Mouse (Mus musculus): ENCODE data around the gene Ermap. TPM values are rescaled to one million over a fixed set of nuclear protein-coding genes. Genes with fewer than 3 reads are reported as not detected.
A peak's percentile ranks its signal among the peaks of the same experiment; 100 is the strongest.

Ermap gene
- polyA plus RNA-seq, 1 experiment from 2014 or later = 9.7 TPM

DNA sequence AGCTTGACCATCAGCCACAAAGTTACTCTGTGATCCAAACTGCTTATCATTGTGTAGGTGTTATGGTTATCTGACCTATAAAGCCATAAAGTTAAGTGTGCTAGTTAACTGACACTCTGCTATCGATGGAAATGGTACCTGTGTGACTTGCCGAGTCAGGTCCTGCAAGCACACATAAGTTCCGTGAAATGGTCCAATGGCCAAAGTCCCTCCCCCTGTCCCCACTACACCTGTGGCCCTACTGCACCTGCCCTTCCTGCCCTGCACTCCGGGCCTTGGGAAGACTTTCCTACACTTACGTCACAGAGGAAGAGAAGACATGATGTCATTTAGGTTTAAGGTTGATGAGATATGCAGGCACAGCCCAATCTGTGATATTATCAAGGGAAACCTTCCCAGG is 42.5 kb downstream of the Ermap start:
- Histone ChIP-seq H3K4me3 (no peak overlapping the region), H3K36me3 (no peaks in the 10 kb centered on the region), H3K27ac (replicated peaks) (no peak overlapping the region), H3K27me3 (ENCODE audit: low read depth, poor library complexity, severe bottlenecking) (peaks cover 11% of the 10 kb centered on the region; the same call in 1 of the 2 replicates), H3K4me1 (peaks cover 11% of the 10 kb centered on the region), H3K9me3 (replicated peaks) (no peaks in the 10 kb centered on the region)
- WGBS = 96% methylated on average over 5 of the region's 5 CpGs
- no peak for DNase-seq (ENCODE audit: low spot score)

- Histone ChIP-seq H3K36me3 (no peaks in the 10 kb centered on the region), H3K27ac (replicated peaks) (no peak overlapping the region), H3K9me3 (replicated peaks) (no peaks in the 10 kb centered on the region), H3K27me3 (ENCODE audit: low read depth, poor library complexity, severe bottlenecking) (peaks cover 11% of the 10 kb centered on the region; the same call in 1 of the 2 replicates), H3K4me1 (peaks cover 14% of the 10 kb centered on the region), H3K4me3 (no peak overlapping the region)
- DNase-seq (ENCODE audit: low spot score) = no peak
- 92% methylated on average over 7 of the region's 7 CpGs for WGBS
Observed at GRCm38 (mm10) chr4:119146816-119147215, 43.0 kb downstream of the Ermap start.

DNA sequence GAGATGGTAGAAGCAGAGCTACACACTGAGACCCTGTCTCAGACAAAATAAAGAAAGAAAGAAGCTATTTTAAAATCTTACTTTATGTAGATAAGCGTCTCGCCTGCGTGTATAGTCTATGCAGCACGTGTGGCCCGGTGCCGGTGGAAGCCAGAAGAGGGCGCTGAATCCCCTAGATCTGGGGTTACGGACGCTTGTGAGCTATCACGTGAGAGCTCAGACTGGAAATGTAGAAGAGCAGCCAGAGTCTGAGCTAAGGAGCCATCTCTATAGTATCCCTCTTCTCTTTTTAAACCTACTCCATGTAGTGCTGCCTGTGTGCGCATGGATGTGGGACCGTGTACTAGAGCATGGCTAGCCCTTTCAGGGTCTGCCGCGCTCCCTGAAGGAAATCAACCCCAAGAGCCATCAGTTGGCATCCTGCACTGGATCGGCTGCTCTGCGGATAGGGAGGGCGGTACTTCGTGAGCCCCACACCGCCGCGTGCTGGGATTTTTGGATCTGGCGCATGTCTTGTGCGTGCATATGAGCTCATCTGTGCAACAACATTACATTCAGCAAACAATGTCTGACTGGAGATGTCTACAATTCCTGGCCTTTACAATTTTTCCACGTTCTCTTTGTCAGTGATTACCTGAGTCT is 47.5 kb downstream of the Ermap start:
- Histone ChIP-seq H3K9me3 (replicated peaks) (no peaks in the 10 kb centered on the region), H3K27ac (replicated peaks) (peak overlapping the region; percentile 74), H3K36me3 (peaks cover 8% of the 10 kb centered on the region), H3K4me3 (peak overlapping the region; percentile 42), H3K4me1 (peaks cover 30% of the 10 kb centered on the region), H3K27me3 (ENCODE audit: low read depth, poor library complexity, severe bottlenecking) (peaks cover 11% of the 10 kb centered on the region; the same call in 1 of the 2 replicates)
- 24% methylated on average over 24 of the region's 24 CpGs for WGBS
- peak; percentile 79 for DNase-seq (ENCODE audit: low spot score)

DNA sequence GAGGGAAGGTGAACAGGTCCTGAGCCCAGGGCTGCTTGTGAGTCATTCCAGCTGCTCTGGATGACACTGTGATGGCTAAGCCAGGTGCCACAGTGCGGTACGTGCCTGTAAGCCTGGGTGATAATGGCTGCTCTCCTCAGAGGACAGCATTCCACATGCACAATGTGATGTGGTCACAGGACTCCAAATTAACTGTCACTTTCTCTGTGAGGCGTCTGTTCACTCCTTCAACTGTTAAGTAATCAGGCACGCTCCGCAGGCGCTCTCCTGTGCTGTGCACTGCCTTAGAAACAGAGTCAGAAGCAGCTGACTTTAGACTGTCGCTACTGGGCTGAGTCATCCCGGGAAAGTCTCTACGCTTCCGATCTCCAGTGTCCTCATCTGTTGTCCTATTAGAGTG is 48.6 kb downstream of the Ermap start:
- no peak overlapping the region for H3K4me3 ChIP-seq
- peaks cover 20% of the 10 kb centered on the region for H3K36me3 ChIP-seq
- H3K4me1 ChIP-seq = peaks cover 35% of the 10 kb centered on the region
- H3K27ac ChIP-seq (replicated peaks) = no peak overlapping the region
- no peaks in the 10 kb centered on the region for H3K9me3 ChIP-seq (replicated peaks)
- H3K27me3 ChIP-seq (ENCODE audit: low read depth, poor library complexity, severe bottlenecking) = peaks cover 11% of the 10 kb centered on the region; the same call in 1 of the 2 replicates
- DNase-seq (ENCODE audit: low spot score) = no peak
- 68% methylated on average over 10 of the region's 10 CpGs for WGBS

DNA sequence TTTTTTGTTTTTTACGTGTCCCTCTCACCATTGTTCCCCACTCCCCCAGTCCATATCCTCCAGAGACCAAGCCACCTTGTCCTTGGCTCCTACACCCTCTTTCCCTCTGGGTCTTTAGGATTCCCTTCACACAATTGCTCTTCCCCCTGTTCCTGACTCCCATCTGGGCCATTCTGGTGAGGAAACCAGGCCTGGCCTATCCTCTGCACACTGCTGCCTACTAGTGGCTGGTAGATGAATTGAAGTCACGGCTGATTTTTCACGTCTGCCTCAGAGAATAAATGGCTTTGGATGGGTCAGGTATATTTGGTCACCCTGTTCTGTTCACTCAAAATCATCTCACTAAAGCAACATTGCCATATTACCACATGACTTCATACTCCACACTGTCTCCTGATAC is 49.7 kb downstream of the Ermap start:
- Histone ChIP-seq H3K27ac (replicated peaks) (no peak overlapping the region), H3K9me3 (replicated peaks) (no peaks in the 10 kb centered on the region), H3K27me3 (ENCODE audit: low read depth, poor library complexity, severe bottlenecking) (peaks cover 11% of the 10 kb centered on the region; the same call in 1 of the 2 replicates), H3K4me1 (peaks cover 35% of the 10 kb centered on the region), H3K4me3 (no peak overlapping the region), H3K36me3 (peaks cover 30% of the 10 kb centered on the region)
- DNase-seq (ENCODE audit: low spot score) = peak; percentile 57
- WGBS = 51% methylated on average over 3 of the region's 3 CpGs

DNA sequence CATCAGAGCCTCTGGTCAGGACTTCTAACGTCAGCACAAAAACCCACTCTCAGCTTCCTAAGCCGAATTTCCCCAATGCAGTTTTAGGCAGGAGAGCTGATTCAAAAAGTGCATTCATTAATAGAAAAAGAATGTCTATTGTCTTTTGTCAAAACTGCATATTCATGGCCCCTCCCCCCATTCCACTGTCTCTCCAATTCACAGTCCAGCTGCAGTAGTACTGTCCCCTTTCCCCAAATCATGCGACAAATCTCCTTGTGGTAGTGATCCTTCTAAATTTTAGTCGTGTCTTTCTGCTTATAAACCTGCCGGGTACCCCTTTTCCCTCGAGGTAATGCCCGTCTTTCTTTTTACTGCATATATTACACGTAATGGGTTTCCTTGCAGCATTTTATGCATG is 51.0 kb downstream of the Ermap start:
- Histone ChIP-seq H3K27me3 (ENCODE audit: low read depth, poor library complexity, severe bottlenecking) (0 out of 2 replicates have a peak, but pooled peaks cover 10% of the 10 kb centered on the region), H3K4me3 (peak overlapping the region; percentile 32; the same call in 1 of the 2 replicates), H3K4me1 (peaks cover 35% of the 10 kb centered on the region), H3K36me3 (peaks cover 44% of the 10 kb centered on the region), H3K9me3 (replicated peaks) (no peaks in the 10 kb centered on the region), H3K27ac (replicated peaks) (no peak overlapping the region)
- 60% methylated on average over 8 of the region's 8 CpGs for WGBS
- no peak for DNase-seq (ENCODE audit: low spot score)

GRCm38 (mm10) chr4:119138171-119138570 is 51.6 kb downstream of the Ermap start:
- Histone ChIP-seq H3K36me3 (peaks cover 50% of the 10 kb centered on the region), H3K27me3 (ENCODE audit: low read depth, poor library complexity, severe bottlenecking) (0 out of 2 replicates have a peak, but pooled peaks cover 5% of the 10 kb centered on the region), H3K9me3 (replicated peaks) (no peaks in the 10 kb centered on the region), H3K4me3 (peak overlapping the region; percentile 32; the same call in 1 of the 2 replicates), H3K27ac (replicated peaks) (peak overlapping the region; percentile 67; the same call in 1 of the 2 replicates), H3K4me1 (peaks cover 35% of the 10 kb centered on the region)
- DNase-seq (ENCODE audit: low spot score) = peak; percentile 72
- 11% methylated on average over 18 of the region's 18 CpGs for WGBS

DNA sequence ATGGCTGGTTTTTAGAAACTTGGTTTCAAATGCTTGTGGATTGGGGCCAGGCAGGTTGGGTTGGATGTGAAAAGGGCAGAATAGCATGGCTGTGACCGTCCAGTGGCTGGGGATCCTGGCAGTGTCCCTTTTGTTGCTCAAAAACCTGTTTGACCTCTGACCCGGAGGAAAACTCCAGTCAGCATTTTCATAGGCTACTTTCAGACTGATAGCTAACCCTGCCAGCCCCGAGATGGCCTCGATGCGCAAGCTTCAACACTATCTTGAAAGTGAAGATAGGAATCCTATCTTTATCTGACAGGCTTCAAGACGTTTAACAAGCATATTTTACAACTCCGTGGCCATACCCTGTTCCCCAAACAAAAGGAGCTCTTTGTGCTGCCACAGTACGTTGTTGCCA is 52.5 kb downstream of the Ermap start:
- WGBS = 70% methylated on average over 8 of the region's 8 CpGs
- Histone ChIP-seq H3K27ac (replicated peaks) (no peak overlapping the region), H3K27me3 (ENCODE audit: low read depth, poor library complexity, severe bottlenecking) (no peaks in the 10 kb centered on the region), H3K4me3 (no peak overlapping the region), H3K4me1 (peaks cover 32% of the 10 kb centered on the region), H3K9me3 (replicated peaks) (no peaks in the 10 kb centered on the region), H3K36me3 (peaks cover 58% of the 10 kb centered on the region)
- no peak for DNase-seq (ENCODE audit: low spot score)

DNA sequence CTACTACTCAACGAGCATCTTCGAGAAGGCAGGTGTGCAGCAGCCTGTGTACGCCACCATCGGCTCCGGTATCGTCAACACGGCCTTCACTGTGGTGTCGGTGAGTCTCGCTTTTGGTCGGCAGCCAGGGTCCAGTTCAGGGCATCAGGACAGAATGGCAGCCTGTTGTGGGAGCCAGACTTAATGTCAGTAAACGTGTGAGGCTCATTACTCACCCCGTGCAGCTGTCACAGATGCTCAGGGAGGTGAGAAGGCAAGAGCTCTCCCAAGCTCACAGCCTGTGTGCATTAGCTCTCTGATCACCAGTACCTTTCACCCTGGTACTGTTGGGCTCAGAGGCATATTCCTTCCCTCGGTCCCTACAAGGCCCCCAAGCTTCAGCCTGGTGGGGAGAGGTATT is 56.0 kb downstream of the Ermap start:
- Histone ChIP-seq H3K4me1 (peaks cover 20% of the 10 kb centered on the region), H3K27ac (replicated peaks) (no peak overlapping the region), H3K36me3 (peaks cover 93% of the 10 kb centered on the region), H3K9me3 (replicated peaks) (no peaks in the 10 kb centered on the region), H3K27me3 (ENCODE audit: low read depth, poor library complexity, severe bottlenecking) (no peaks in the 10 kb centered on the region), H3K4me3 (no peak overlapping the region)
- DNase-seq (ENCODE audit: low spot score) = no peak
- 90% methylated on average over 13 of the region's 13 CpGs for WGBS

- Histone ChIP-seq H3K36me3 (peaks cover 98% of the 10 kb centered on the region), H3K4me3 (no peak overlapping the region), H3K27ac (replicated peaks) (no peak overlapping the region), H3K4me1 (peaks cover 15% of the 10 kb centered on the region), H3K9me3 (replicated peaks) (no peaks in the 10 kb centered on the region), H3K27me3 (ENCODE audit: low read depth, poor library complexity, severe bottlenecking) (no peaks in the 10 kb centered on the region)
- 94% methylated on average over 13 of the region's 13 CpGs for WGBS
- DNase-seq (ENCODE audit: low spot score) = no peak
Observed at GRCm38 (mm10) chr4:119133306-119133705, 56.5 kb downstream of the Ermap start.

- Histone ChIP-seq H3K4me3 (no peak overlapping the region), H3K4me1 (peaks cover 16% of the 10 kb centered on the region), H3K27me3 (ENCODE audit: low read depth, poor library complexity, severe bottlenecking) (no peaks in the 10 kb centered on the region), H3K27ac (replicated peaks) (no peak overlapping the region), H3K9me3 (replicated peaks) (no peaks in the 10 kb centered on the region), H3K36me3 (peaks cover 100% of the 10 kb centered on the region)
- no peak for DNase-seq (ENCODE audit: low spot score)
- 89% methylated on average over 8 of the region's 8 CpGs for WGBS
Observed at GRCm38 (mm10) chr4:119131189-119131910, 58.5 kb downstream of the Ermap start.

GRCm38 (mm10) chr4:119129096-119129495 is 60.7 kb downstream of the Ermap start:
- no peak for DNase-seq (ENCODE audit: low spot score)
- Histone ChIP-seq H3K4me1 (peaks cover 33% of the 10 kb centered on the region), H3K27me3 (ENCODE audit: low read depth, poor library complexity, severe bottlenecking) (no peaks in the 10 kb centered on the region), H3K36me3 (peaks cover 100% of the 10 kb centered on the region), H3K4me3 (no peak overlapping the region), H3K9me3 (replicated peaks) (no peaks in the 10 kb centered on the region), H3K27ac (replicated peaks) (no peak overlapping the region)
- 83% methylated on average over 1 of the region's 1 CpGs for WGBS

DNA sequence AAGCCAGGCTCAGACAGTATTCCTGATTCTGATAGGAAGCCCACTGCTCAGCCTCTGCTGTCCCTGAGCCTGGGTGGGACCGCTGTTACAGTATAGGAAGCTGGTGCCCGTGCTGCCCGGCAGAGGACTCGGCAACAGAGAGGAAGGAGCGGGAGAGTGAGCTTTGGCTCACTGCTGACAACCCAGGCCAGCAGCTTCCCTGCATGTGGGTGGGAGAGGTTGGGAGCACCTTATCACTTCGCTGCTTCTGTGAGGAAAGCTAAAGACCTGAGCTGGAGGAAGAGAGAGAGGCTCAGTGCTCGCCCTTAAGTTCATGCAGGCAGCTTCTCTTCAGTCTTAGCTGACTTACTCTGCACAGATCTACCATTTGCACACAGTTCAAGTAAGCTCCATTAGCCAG is 61.3 kb downstream of the Ermap start:
- Histone ChIP-seq H3K27me3 (ENCODE audit: low read depth, poor library complexity, severe bottlenecking) (no peaks in the 10 kb centered on the region), H3K4me1 (peaks cover 38% of the 10 kb centered on the region), H3K4me3 (no peak overlapping the region), H3K27ac (replicated peaks) (no peak overlapping the region), H3K36me3 (peaks cover 100% of the 10 kb centered on the region), H3K9me3 (replicated peaks) (no peaks in the 10 kb centered on the region)
- WGBS = 87% methylated on average over 7 of the region's 7 CpGs
- DNase-seq (ENCODE audit: low spot score) = no peak
